Mouse (Mus musculus): ENCODE results near the gene Vav2. TPM values are rescaled to one million over a fixed set of nuclear protein-coding genes. Genes with fewer than 3 reads are reported as not detected.
A peak's percentile ranks its signal among the peaks of the same experiment; 100 is the strongest.

Vav2 gene
- polyA plus RNA-seq, 1 experiment from 2014 or later = 13.1 TPM

GRCm38 (mm10) chr2:27300725-27301443 lies 125.9 kb downstream of the Vav2 start:
- WGBS = 61% methylated on average over 13 of the region's 13 CpGs

GRCm38 (mm10) chr2:27296656-27297406 lies 130.0 kb downstream of the Vav2 start:
- H3K9me3 ChIP-seq (ENCODE audit: control insufficient read depth, low read length) = no peaks in the 10 kb centered on the region
- H3K36me3 ChIP-seq (ENCODE audit: control insufficient read depth, insufficient read depth) = no peaks in the 10 kb centered on the region
- no peak overlapping the region for H3K4me2 ChIP-seq (ENCODE audit: low read length)
- no peak overlapping the region for H3K27ac ChIP-seq (ENCODE audit: low read length)
- 84% methylated on average over 9 of the region's 9 CpGs for WGBS
- H3K9ac ChIP-seq (replicated peaks; ENCODE audit: low read depth, low read length) = no peak overlapping the region
- H3K27me3 ChIP-seq (replicated peaks; ENCODE audit: control insufficient read depth, insufficient read depth, low read length) = no peaks in the 10 kb centered on the region
- no peak overlapping the region for H3K4me3 ChIP-seq (replicated peaks; ENCODE audit: low read length)
- peaks cover 15% of the 10 kb centered on the region for H3K4me1 ChIP-seq (replicated peaks; ENCODE audit: control insufficient read depth, insufficient read depth, low read length)
- ATAC-seq = no peak

More at GRCm38 (mm10) chr2:27300725-27301443, 125.9 kb downstream of the Vav2 start:
- no peaks in the 10 kb centered on the region for H3K27me3 ChIP-seq (replicated peaks; ENCODE audit: control insufficient read depth, insufficient read depth, low read length)
- H3K4me3 ChIP-seq (replicated peaks; ENCODE audit: low read length) = no peak overlapping the region
- H3K27ac ChIP-seq (ENCODE audit: low read length) = peak overlapping the region; percentile 89
- H3K9me3 ChIP-seq (ENCODE audit: control insufficient read depth, low read length) = no peaks in the 10 kb centered on the region
- peaks cover 27% of the 10 kb centered on the region for H3K4me1 ChIP-seq (replicated peaks; ENCODE audit: control insufficient read depth, insufficient read depth, low read length)
- no peak overlapping the region for H3K9ac ChIP-seq (replicated peaks; ENCODE audit: low read depth, low read length)
- ATAC-seq = peak; percentile 81
- no peak overlapping the region for H3K4me2 ChIP-seq (ENCODE audit: low read length)
- no peaks in the 10 kb centered on the region for H3K36me3 ChIP-seq (ENCODE audit: control insufficient read depth, insufficient read depth)

DNA sequence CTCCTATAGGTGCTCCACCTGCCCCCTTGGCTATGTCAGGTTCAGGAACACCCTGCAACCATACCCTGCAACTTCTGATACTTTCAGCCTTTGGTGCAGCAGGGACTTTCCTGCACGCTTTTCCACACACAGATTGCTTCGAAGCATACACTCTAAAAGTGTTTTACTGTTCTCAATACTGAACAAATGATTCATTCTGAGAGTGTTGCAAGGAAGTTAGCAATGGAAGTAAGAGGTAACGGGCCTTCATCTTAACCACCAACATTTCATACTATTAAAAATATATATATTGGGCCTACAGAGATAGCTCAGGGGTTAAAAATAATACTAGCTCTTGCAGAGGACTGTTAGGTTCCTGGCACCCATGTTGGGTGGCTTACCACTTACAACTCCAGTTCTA lies 132.1 kb downstream of the Vav2 start:
- H3K9me3 ChIP-seq (ENCODE audit: control insufficient read depth, low read length) = no peaks in the 10 kb centered on the region
- WGBS = 94% methylated on average over 3 of the region's 3 CpGs
- no peak overlapping the region for H3K4me2 ChIP-seq (ENCODE audit: low read length)
- H3K27me3 ChIP-seq (replicated peaks; ENCODE audit: control insufficient read depth, insufficient read depth, low read length) = no peaks in the 10 kb centered on the region
- no peaks in the 10 kb centered on the region; the same call in 1 of the 2 replicates for H3K36me3 ChIP-seq (ENCODE audit: control insufficient read depth, insufficient read depth)
- H3K27ac ChIP-seq (ENCODE audit: low read length) = no peak overlapping the region
- no peaks in the 10 kb centered on the region for H3K4me1 ChIP-seq (replicated peaks; ENCODE audit: control insufficient read depth, insufficient read depth, low read length)
- ATAC-seq = no peak
- H3K9ac ChIP-seq (replicated peaks; ENCODE audit: low read depth, low read length) = no peak overlapping the region
- H3K4me3 ChIP-seq (replicated peaks; ENCODE audit: low read length) = no peak overlapping the region

DNA sequence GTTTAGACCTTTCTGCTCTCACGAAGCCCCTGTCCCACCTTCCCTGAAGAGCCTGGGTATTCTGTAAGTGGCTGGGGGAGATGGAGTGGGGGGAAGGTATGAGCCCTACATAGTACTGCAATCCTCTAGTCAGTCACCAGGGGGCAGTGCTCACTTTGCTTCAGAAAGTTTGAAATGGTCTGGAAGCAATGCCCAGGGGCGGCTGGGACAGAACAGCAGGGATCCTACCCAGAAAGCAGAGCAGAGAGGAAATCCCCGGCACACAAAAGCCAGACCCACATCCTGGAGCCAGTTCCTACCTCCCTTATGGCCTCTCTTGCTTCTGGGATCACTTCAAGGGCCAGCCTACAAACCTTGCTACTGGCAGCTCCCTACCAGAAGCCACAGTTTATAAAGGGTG lies 137.8 kb downstream of the Vav2 start:
- Histone ChIP-seq H3K4me2 (ENCODE audit: low read length) (no peak overlapping the region), H3K27ac (ENCODE audit: low read length) (peak overlapping the region; percentile 47; the same call in 1 of the 2 replicates), H3K4me3 (replicated peaks; ENCODE audit: low read length) (no peak overlapping the region), H3K36me3 (ENCODE audit: control insufficient read depth, insufficient read depth) (no peaks in the 10 kb centered on the region; the same call in 1 of the 2 replicates), H3K9ac (replicated peaks; ENCODE audit: low read depth, low read length) (0 out of 2 replicates have a peak overlapping the region, but pooled peaks have one; percentile 17), H3K27me3 (replicated peaks; ENCODE audit: control insufficient read depth, insufficient read depth, low read length) (no peaks in the 10 kb centered on the region), H3K4me1 (replicated peaks; ENCODE audit: control insufficient read depth, insufficient read depth, low read length) (peaks cover 9% of the 10 kb centered on the region), H3K9me3 (ENCODE audit: control insufficient read depth, low read length) (no peaks in the 10 kb centered on the region)
- WGBS = 10% methylated on average over 3 of the region's 3 CpGs
- peak; percentile 73 for ATAC-seq

DNA sequence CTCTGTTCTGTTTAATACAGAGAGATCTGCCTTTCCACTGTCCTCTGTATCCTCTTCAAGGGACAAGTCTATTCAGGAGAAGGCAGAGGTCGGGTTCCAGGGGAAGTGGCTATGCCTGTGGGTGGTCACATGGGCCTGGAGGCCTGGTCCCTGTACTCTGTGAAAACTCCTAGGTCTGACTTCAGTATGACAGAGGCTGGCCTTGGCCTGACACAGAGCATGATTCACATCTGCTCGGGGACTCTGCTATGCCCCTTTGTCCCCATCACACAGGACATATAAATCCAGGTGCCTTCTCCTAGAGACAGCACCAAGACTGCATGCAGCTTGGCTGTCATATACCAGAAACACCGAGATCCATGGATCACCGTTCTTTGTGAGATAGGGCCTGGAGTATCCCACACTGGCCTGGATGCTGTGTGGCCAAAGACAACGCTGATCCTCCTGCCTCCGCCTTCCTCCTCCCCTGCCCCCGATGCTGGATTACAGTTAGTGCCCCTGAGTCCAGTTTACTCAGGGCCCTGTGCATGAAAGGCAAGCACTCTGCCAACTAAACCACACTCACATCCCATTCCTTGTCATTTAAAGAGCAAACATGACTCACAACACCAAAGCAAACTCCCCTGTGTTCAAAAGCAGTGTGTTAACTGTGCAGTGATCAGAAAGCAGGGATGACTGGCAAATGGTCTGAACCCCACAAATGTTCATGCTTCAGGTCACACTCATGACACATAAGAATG lies 139.7 kb downstream of the Vav2 start:
- H3K4me1 ChIP-seq (replicated peaks; ENCODE audit: control insufficient read depth, insufficient read depth, low read length) = peaks cover 9% of the 10 kb centered on the region
- H3K36me3 ChIP-seq (ENCODE audit: control insufficient read depth, insufficient read depth) = no peaks in the 10 kb centered on the region; the same call in 1 of the 2 replicates
- 89% methylated on average over 7 of the region's 7 CpGs for WGBS
- no peak overlapping the region for H3K4me2 ChIP-seq (ENCODE audit: low read length)
- H3K27me3 ChIP-seq (replicated peaks; ENCODE audit: control insufficient read depth, insufficient read depth, low read length) = no peaks in the 10 kb centered on the region
- H3K4me3 ChIP-seq (replicated peaks; ENCODE audit: low read length) = no peak overlapping the region
- H3K9me3 ChIP-seq (ENCODE audit: control insufficient read depth, low read length) = no peaks in the 10 kb centered on the region
- no peak overlapping the region for H3K27ac ChIP-seq (ENCODE audit: low read length)
- no peak for ATAC-seq
- H3K9ac ChIP-seq (replicated peaks; ENCODE audit: low read depth, low read length) = no peak overlapping the region

GRCm38 (mm10) chr2:27284441-27284840 lies 142.4 kb downstream of the Vav2 start:
- Histone ChIP-seq H3K4me1 (replicated peaks; ENCODE audit: control insufficient read depth, insufficient read depth, low read length) (peaks cover 6% of the 10 kb centered on the region), H3K9me3 (ENCODE audit: control insufficient read depth, low read length) (no peaks in the 10 kb centered on the region), H3K9ac (replicated peaks; ENCODE audit: low read depth, low read length) (no peak overlapping the region), H3K4me3 (replicated peaks; ENCODE audit: low read length) (no peak overlapping the region), H3K27ac (ENCODE audit: low read length) (no peak overlapping the region), H3K4me2 (ENCODE audit: low read length) (no peak overlapping the region), H3K36me3 (ENCODE audit: control insufficient read depth, insufficient read depth) (no peaks in the 10 kb centered on the region; the same call in 1 of the 2 replicates), H3K27me3 (replicated peaks; ENCODE audit: control insufficient read depth, insufficient read depth, low read length) (no peaks in the 10 kb centered on the region)
- ATAC-seq = no peak
- 84% methylated on average over 7 of the region's 7 CpGs for WGBS

GRCm38 (mm10) chr2:27281771-27282170 lies 145.1 kb downstream of the Vav2 start:
- H3K36me3 ChIP-seq (ENCODE audit: control insufficient read depth, insufficient read depth) = no peaks in the 10 kb centered on the region; the same call in 1 of the 2 replicates
- 93% methylated on average over 9 of the region's 9 CpGs for WGBS
- H3K9me3 ChIP-seq (ENCODE audit: control insufficient read depth, low read length) = no peaks in the 10 kb centered on the region
- H3K27me3 ChIP-seq (replicated peaks; ENCODE audit: control insufficient read depth, insufficient read depth, low read length) = no peaks in the 10 kb centered on the region
- ATAC-seq = no peak
- no peaks in the 10 kb centered on the region for H3K4me1 ChIP-seq (replicated peaks; ENCODE audit: control insufficient read depth, insufficient read depth, low read length)
- no peak overlapping the region for H3K27ac ChIP-seq (ENCODE audit: low read length)
- H3K4me3 ChIP-seq (replicated peaks; ENCODE audit: low read length) = no peak overlapping the region
- no peak overlapping the region for H3K4me2 ChIP-seq (ENCODE audit: low read length)
- H3K9ac ChIP-seq (replicated peaks; ENCODE audit: low read depth, low read length) = no peak overlapping the region

DNA sequence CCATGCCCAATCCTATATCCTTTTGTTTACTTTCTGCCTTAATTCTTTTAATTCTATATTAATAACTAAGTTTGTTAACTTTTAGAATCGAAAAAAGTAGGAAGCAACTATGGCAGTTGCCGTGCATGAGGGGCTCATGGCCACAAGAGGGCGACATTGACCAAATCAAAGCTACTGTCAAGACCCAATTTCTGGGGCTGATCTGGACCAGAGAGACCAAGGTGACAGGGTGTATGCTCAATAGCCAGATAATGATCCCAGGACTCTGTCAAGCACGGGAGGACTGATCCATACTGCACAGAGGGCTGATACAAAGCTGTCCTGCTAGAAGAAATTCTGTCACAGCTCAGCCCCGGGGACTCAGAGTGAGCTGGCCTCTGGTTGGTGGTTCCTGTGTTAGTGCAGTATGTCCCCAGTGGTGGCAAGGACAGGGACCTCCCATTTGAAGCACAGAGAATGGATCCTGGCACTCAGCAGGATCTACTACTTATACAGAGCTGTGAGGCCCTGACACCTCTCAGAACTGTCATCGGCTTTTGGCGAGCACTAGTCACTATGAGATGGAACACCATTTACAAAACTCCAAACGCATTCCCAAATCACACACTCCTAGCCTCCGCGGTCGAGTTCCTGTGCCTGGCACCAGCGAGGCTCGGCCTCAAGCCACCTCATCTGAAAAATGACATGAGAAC lies 145.8 kb downstream of the Vav2 start:
- ATAC-seq = peak; percentile 49
- Histone ChIP-seq H3K27me3 (replicated peaks; ENCODE audit: control insufficient read depth, insufficient read depth, low read length) (no peaks in the 10 kb centered on the region), H3K4me2 (ENCODE audit: low read length) (no peak overlapping the region), H3K9ac (replicated peaks; ENCODE audit: low read depth, low read length) (no peak overlapping the region), H3K4me3 (replicated peaks; ENCODE audit: low read length) (no peak overlapping the region), H3K36me3 (ENCODE audit: control insufficient read depth, insufficient read depth) (no peaks in the 10 kb centered on the region; the same call in 1 of the 2 replicates), H3K4me1 (replicated peaks; ENCODE audit: control insufficient read depth, insufficient read depth, low read length) (no peaks in the 10 kb centered on the region), H3K27ac (ENCODE audit: low read length) (no peak overlapping the region), H3K9me3 (ENCODE audit: control insufficient read depth, low read length) (no peaks in the 10 kb centered on the region)
- 67% methylated on average over 13 of the region's 13 CpGs for WGBS

Data from forebrain, embryonic 16.5 days (tissue).